Mouse (Mus musculus): ENCODE results near the gene Gm3642.
A peak's percentile ranks its signal among the peaks of the same experiment; 100 is the strongest.
"Not testable (repeated sequence)": the region's sequence is repeated elsewhere in the genome, so short reads cannot be mapped to it uniquely, and the experiment has no call there.

Gene Gm3642

DNA sequence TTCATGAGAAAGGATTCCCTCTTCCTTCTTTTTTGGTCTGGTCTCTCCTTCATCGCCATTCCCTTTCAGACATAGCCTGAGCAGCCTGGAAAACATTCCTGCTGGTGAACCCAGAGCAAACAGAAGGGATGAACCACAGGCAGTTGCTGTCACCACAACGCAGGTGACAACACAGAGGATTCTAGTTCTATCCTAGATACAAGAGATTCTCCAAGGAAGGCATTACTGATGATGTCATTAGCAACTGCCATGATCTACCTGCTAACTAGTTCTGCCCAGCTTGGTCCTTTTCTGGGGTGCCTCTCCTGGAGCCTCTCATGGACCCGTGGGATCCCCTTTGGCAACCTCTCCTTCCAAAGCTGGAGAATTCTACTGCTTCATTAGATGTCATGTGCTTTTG is at the start of gene Gm3642:
TSS of gene Gm3642 (minus strand) at position 101 of the 400 bp plus-strand sequence.
- not testable (repeated sequence) for DNase-seq

DNA sequence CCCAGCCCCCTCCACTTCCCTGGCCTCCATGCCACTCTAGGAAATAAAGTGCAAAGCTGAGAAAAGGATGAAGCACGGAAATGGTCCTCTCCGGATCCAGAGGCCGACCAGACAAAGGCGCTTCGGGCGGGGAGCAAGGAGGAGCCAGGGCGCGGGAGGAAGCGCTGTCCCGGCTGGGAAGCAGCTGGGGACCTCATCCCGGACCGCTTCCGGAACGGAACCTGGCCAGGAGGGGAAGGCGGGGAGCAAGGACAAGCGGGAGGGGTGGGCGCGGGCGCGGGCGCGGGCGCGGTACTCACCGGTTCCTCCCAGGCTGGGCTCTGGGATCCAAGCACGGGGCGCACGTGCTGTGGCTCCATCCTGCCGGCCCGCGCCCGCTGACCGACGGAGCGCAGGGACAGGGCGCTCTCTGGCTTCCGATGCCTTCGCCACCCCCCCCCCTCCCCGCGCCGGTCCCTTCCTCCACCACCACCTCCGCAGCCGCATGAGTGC is 49.5 kb upstream of the Gm3642 start, which contains the start of gene Gm3667:
TSS of gene Gm3667 (minus strand) at position 442 of the 492 bp plus-strand sequence.
- DNase-seq = not testable (repeated sequence)

GRCm38 (mm10) chr14:6888811-6889210 is 48.7 kb upstream of the Gm3642 start:
- peak; percentile 2 to 20 for DNase-seq

DNA sequence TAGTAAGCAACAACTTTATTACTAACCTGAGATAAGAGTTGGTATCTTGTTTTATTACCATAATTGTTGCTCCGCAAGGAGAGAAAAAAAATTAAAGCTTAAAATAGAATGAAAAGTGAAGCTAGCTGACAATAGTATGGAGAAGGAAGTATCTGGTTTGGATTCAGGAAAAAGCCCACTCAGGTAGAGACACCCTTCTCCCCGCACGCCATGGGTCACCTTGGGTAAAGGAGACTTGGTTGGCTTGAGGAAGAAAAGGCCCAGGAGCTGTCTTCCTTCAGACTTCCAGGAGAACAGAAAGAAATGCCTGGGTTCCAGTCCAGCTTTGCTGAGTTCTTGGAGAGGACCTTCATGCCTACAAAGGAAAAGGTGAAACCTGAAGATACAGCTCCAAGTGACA is 16.8 kb downstream of the Gm3642 start:
- not testable (repeated sequence) for DNase-seq

Data from cerebellum, postnatal 36 days (tissue).